Mouse (Mus musculus) monocyte, adult 5-6 weeks (primary cell): ENCODE data around the gene Tmem94. TPM values are rescaled to one million over a fixed set of nuclear protein-coding genes. Genes with fewer than 3 reads are reported as not detected.
"Not testable (repeated sequence)": the region's sequence is repeated elsewhere in the genome, so short reads cannot be mapped to it uniquely, and the experiment has no call there.

Experiments used
- ATAC-seq: fragments of 153-309, 156-312 bp; replicated peaks from 2 replicates; pipeline ENCODE4 v1.8.0; 2017; ENCODE audit warnings: mild to moderate bottlenecking; ENCODE audit not compliant: low TSS enrichment, insufficient number of reproducible peaks, severe bottlenecking, poor library complexity, low FRiP score
- total RNA-seq: library from RNA; stranded (forward); fragments of 200-1000, 200-491, 200-594 nt; gene quantifications from 3 replicates; pipeline ENCODE4 v1.2.3, GENCODE M21; 2017

Tmem94 gene
- total RNA-seq, 1 experiment from 2014 or later: 10.8 TPM

DNA sequence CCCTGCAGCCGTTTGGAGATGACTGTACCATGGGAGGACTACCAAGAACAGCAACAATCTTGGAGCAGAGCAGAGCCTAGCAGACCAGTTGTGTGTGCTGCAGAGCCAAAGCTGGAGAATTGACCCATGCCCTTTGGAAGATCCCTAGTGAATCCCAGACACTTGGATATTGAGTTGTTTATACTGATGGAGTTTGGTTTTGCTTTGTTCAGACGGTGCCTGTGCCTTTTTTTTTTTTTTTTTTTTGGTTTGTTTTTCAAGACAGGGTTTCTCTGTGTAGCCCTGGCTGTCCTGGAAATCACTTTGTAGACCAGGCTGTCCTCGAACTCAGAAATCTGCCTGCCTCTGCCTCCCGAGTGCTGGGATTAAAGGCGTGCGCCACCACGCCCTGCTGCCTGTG, 3.1 kb upstream of the Tmem94 start:
- ATAC-seq: not testable (repeated sequence)

DNA sequence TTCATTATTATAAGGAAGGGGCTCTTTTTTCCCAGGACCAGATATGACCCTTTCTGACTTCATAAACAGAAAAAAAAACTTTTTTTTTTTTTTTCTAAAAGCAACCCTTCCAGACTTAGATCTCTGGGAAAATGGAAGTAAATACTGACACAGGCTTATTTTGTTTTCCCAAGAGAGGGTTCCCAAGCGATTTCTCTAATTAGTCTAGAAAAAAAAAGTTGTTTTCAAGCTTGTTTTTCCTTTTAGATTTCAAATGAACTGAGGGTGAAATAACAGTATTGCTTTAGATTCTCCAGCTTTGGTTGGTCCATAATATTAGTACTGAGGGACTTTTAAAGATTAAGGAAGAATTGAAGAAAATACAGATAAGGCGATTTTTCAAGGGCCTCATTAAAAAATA, 535 bp upstream of the Tmem94 start:
- ATAC-seq: no peak

DNA sequence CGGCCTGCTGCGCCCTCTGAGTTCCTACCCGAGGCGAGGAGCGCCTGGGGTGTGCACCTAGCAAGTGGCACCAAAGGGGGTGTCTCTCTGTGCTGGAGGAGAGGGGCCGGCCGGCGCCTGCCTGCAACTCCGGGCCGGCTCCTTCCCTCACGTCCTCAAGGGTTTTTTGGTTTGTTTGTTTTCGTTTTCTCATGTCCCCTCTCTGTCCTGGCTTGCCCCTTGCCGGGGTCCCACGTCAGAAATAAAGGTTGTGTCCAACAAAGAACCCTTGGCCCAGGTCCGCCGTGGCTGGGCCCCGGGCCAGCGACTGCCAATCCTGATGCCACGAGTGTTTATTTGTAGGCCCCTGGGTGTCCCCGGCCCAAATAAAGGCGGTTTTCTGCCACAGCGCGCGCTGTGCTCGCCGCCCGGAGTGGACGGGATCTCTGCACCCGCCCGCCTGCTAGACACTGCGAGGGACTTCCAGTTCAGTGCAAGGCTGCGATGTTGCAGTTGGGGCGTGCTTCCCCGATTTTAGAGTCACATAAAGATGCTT, 441 bp downstream of the Tmem94 start:
- peak; percentile 44 for ATAC-seq

DNA sequence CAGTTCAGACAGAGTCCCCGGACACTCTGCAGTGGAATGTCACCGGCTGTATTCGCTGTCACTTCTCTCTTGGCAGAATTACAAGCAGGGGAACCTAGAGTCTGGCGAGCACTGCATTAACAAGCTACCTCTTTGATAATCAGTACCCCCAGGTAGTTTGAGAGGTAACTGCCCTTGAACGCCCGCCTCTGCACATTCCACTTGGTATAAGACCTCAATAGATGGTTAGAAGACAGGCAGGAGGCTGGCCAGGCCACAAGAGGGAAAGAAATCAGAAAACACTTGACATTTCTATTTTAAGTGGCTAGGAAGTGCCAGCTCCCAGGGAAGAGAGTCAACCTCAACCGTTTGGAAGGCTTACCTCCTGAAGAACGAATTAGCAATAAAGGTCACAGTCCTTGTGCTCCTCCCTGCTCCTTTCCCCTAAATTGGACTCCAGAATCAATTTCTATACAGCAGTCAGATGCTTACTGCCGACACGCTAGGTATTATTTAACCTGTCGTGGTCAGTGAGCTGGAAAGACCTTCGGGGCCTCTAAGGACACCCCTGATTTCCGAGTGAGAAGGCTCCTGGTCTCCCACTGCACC, 1.2 kb downstream of the Tmem94 start:
- no peak for ATAC-seq

DNA sequence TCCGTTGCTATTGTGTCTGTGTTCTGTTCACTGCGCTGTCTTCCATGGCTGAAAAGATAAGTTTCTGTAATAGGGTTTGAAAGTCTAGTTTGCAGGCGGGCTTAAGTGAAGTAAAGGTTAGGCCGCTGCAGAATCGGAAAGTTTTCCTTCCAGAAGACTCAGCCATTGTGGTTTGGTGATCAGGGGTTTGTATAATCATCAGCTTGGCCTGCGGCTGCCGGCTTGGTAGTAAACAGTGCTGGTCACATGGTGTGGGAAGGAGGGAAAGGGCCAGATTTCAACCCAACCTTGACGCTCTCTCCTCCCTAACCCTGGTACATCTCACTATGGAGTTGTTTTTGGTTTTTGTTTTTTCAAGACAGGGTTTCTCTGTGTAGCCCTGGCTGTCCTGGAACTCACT, 1.7 kb downstream of the Tmem94 start:
- no peak for ATAC-seq

DNA sequence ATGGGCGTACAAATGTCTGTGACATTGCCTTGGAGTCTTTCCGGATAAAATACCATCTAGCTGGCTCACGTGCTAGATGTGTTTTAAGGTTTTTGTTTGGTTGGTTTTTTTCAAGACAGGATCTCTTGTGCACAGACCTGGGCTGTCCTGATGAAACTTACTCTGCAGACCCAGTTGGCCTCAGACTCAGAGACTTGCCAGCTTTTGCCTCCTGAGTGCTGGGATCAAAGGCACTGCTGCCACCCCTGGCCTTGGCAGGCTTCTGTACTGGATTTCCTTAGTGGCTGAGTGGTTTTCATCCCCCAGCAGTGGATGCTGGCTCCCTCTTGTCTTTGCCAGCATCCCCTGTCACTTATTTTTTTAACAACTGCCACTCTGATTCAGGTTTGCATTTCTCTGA, 3.7 kb downstream of the Tmem94 start:
- ATAC-seq: no peak

DNA sequence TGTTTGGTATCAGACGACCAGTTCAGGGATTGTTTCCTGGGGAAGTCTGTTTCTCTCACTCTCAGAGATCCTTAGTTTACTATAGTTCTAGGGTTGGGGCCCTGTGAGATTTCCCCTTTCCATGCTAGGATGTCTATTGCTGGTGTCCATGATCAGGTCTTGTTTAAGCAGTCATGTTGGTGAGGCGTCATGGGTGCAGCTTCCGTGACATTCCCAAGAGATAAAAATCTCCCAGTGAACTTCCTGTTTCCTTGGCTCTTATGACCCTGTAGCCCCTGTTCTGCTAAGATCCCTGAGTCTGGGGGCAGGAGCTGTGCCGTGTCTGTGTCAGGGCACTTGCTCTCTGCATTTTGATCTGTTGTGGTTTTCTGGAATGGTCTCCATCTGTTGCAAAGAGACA, 9.4 kb downstream of the Tmem94 start:
- no peak for ATAC-seq

DNA sequence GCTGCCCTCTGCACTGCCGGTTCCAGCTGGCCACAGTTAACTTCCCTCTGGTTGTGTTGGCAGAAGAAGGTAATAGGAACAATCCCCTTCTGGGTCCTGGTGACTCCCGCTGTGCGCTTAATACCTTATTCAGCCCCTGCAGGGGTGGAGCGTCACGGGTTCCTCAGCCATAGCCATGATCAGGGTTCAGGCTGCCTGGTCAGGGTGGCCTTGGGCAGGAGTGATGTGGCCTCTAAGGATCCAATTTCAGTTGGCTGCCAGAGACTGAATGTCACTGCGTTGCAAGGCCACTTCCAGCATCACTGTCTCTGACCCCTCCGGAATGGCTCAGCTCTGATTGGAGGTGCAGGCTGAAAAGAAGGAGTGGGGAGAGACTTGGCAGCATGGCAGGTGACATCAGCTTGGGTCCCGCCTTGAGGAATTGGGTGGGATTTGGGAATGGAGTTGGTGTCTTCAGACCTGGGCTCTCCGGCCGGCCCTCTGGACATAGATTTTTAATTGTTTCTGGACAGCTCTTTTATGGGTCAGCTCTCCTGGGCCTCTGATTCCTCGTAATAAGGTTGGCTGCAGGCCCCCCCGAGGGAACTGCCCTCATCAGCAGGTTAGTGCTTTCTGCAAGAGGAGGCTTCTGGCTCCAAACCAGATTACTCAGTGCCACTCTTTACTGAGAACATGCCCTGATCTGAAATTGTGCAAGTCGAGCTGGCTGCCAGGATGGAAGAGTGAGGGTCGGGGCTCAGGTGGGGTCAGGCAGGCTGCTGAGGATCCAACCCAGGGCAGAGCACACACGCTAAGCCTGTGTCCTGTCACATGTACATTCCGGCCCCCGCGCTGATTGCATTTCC, 10.8 kb downstream of the Tmem94 start:
- ATAC-seq: no peak

DNA sequence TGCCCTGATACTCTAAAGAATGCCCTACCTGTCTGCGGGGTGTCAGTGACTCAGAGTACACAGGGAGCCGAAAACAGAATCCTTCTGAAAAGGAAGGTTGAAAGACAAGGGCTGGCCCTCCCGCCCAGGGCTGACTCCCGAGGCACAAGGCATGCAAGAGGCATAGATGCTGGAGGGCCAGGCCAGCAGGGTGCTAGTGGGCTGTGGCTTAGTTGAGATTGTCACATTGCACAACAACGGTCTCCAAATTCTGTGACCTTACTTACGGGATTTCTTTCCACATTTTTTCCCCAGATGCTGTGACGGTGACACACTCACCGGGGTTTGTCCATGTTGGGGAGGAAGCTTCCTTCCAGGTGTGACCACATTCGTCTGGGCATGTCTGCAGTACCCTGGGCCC, 11.7 kb downstream of the Tmem94 start:
- no peak for ATAC-seq

DNA sequence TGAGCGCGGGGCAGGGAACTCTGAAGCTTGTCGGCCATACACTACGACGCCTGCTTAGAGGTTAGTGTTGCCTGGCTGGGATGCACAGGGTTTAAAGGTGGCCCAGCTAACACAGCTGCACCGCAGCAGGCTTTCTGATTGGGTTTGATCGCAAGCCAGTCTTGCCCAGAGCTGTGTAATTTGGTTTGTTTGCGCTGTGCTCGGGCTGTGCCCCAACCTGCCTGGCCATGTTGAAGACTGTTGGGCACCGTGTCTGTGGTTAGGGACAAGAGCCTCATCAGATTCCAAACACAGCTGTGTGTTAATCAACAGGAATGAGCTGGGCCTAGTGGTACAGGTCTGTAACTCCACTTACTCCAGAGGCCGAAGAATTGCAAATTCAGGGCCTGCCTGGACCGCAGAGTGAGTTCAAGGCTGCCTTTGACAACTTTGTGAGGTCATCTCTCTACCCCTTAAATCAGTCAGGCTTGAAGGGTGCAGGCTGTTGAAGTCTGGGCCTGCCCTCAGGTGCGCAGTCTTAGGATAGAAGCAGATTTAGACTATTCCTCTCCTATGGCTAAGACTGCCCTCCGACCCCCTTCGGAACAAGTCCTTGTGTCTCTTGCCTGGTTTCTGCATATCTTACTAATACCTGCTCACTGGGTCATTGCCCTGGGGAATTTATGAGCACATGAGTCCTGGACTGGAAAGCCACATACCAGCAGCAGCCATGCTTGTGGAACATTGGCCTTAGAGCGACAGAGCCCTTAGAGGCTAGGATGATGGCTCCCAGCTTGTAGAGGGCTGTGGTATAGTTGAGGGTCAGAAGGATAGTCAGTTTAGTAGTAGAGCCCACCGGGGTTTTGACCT, 12.5 kb downstream of the Tmem94 start:
- ATAC-seq: no peak

DNA sequence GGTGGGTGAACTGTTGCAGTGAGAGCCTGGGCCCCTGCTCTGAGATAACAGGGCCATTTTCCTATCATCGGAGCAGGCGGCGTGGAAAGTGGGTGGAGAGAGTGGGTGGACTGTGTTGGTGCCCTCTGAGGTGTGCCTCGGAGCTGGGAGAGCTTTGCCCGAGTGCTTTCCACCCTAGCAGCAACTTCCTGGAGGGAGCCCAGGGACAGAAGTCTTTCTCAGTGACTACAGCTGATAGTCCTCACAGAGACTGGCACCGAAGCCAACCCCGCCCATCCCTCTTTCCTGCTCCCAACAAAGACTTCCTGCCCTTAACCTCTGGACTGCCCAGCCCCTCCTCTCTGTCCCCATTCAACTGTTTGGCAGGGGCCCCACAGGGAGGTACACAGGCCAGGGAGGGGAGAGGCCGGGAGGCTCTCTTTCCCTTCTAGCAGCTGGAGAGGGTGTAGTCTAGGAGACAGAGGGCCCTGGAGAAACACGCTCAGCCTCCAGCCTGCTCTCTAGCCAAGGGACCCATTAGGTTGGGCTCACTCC, 13.9 kb downstream of the Tmem94 start:
- ATAC-seq: no peak

DNA sequence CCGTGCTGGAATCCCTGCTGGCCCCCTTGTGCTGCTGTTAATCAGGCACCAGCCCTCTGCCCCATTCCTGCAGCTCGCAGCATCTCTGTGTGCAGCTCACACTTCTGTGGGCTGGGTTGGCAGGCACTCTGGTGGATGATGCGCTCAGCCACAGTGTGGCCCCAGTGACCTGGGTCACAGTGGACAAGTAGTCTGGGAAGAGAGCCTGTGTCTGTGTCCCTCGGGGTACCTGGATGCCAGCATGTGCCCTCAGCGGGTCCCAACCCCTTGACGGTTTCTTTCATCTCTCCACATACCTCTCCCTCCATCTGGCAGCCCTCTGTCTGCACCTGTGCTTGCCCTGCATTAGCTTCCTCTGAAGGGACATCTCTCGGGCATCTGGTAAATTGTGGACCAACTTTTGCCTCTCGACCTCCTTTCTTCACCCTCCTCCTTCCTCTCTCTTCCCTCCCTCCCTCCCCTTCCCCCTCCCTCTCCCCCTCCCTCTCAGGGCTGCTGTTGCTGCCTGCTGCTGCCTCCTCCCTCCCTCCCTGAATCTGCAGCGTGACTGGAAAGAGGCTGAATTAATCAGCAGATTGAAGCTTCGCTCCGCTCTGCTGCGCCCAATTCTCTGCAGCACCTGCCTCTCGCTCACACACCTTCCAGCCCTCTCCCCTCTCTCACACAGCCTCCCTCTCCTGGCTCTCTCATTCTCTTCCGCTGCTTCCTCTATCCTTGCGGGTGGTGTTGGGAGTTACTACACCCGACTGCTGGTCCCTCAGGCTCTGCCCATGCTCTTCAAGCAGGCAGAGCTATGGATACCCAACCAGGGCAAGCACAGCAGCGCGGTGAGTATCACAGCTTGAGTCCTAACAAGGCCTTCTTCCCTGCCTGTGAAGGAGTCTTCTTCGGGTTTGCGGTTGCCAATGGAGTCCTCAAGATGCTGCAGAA, 15.2 kb downstream of the Tmem94 start:
- ATAC-seq: no peak

DNA sequence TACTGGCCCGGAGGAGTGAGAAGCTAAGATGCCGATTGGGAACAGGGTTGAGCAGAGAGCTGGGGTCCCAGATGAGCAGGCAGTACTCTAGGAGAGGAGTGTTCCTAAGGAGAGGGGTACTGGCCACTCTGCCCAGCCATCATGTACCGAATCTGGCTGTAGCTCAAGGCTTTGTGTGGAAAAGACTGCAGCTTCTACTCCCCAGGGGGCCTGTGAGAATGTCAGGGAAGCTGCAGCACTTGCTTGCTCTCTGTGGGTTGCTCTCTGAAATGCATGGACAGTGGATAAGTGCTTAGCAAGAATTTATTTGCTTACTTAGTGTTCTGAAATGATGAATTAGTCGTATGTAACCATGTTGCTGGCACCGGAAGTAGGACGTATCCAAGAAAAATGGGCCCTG, 21.2 kb downstream of the Tmem94 start:
- ATAC-seq: no peak

DNA sequence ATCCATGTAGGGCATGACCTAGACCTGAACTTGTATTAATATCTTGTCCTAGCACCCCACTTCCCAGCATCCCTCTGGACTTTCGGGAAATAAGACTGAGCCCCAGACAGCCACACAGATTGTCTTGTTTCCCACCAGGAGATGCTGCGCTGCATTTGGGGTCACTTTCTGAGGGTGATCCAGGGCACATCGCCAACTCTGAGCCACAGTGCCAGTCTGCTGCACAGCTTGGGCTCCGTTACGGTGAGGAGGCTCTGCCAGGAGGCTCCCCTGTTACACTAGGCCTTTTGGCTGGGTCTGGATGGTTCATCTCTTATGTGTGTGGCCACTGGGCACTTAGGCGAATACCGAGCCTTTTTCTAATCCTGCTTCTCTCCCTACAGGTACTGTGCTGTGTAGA, 24.6 kb downstream of the Tmem94 start:
- no peak for ATAC-seq

DNA sequence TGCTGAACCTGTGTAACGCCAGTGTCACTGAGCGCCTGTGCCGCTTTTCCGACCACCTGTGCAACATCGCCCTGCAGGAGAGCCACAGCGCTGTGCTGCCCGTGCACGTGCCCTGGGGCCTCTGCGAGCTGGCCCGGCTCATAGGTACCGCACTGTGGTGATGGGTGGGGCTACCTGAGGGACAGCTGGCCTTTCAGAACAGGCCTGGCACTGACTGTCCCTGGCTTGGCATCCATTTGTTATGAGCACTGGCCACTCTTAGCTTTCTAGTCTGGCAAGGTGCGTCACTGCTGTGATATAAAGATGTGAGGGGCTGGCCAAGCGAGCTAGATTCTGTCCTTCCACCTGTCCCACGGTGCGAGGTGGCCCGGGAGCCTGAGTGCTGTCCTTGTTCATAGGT, 26.7 kb downstream of the Tmem94 start:
- no peak for ATAC-seq

DNA sequence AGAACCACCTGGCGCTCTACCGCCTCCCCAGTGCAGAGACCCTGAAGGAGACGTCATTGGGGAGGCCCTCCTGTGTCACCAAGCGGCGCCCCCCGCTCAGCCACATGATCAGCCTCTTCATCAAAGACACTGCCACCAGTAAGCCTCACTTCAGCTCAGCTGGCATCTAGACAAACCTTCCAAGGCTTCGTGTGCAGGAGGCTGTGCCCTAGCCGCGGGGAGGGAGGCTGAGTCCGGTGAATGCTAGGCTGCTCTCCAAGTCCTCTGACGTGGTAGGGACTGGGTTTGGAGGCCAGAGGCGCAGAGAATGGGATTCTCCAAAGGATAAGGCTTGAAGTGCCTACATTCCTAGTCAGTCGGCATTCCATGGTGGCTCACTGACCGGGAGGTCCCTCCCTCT, 27.1 kb downstream of the Tmem94 start:
- no peak for ATAC-seq

DNA sequence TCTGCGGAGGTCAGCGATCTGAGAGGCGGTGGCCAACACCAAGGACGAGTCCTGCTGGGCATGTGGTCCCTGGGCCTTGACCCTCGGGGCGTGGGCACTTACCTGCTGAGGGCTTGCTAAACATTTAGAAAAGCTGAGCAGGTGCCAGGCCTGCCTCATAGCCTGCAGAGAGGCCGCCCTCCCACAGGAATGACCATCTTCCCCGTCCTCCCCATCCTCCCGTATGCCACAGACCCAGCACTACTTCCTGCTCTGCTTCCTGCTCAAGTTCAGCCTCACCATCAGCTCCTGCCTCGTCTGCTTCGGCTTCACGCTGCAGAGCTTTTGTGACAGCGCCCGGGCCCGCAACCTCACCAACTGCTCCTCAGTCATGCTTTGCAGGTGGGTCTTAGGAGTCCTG, 31.7 kb downstream of the Tmem94 start:
- ATAC-seq: no peak

DNA sequence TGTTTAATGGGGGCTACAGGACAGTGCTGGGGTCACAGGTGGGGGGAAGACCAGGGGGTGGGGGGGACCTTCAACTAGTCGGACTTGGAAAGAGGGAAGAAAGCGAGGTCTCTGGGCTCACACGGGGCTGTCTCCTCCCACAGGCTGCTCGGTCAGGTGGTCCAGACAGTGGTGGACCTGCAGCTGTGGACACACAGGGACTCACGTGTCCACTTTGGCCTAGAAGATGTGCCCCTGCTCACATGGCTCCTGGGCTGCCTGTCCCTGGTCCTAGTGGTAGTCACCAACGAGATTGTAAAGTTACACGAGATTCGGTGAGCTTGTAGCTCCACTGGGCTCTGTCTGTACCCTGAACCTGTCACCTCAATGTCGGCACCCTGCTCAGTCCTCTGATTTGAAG, 32.4 kb downstream of the Tmem94 start:
- ATAC-seq: no peak
